Mouse (Mus musculus) stomach, postnatal 0 days (tissue): ENCODE results near the gene Ndufaf8. TPM values are rescaled to one million over a fixed set of nuclear protein-coding genes. Genes with fewer than 3 reads are reported as not detected.

Experiments used
- ATAC-seq: fragments of 200-750 bp; cut with Nextera tagmentation; 2 replicates; pipeline ENCODE4 v1.8.0; 2017; ENCODE audit not compliant: low FRiP score, low TSS enrichment
- DNase-seq: peaks from one replicate; pipeline ENCODE4 v3.0.0-alpha.2; 2016; ENCODE audit warnings: low spot score
- H3K27ac ChIP-seq: fragments of 300-500 bp; sonication (generic); replicated peaks from 2 replicates; pipeline ENCODE4 v1.5.1; 2014; ENCODE audit warnings: mild to moderate bottlenecking, control low read depth
- H3K27me3 ChIP-seq: fragments of 300-500 bp; sonication (generic); 2 replicates; pipeline ENCODE4 v1.6.1; 2014; ENCODE audit warnings: low read length; ENCODE audit not compliant: control insufficient read depth, insufficient read depth
- H3K36me3 ChIP-seq: fragments of 300-500 bp; sonication (generic); 2 replicates; pipeline ENCODE4 v1.6.1; 2014; ENCODE audit warnings: low read length, mixed read lengths; ENCODE audit not compliant: control insufficient read depth, insufficient read depth
- H3K4me1 ChIP-seq: fragments of 300-500 bp; sonication (generic); replicated peaks from 2 replicates; pipeline ENCODE4 v1.6.1; 2014; ENCODE audit warnings: antibody characterized with exemption; ENCODE audit not compliant: control insufficient read depth, insufficient read depth
- H3K4me2 ChIP-seq: fragments of 300-500 bp; sonication (generic); replicated peaks from 2 replicates; pipeline ENCODE4 v1.6.1; 2014; ENCODE audit warnings: low read depth, mild to moderate bottlenecking, control low read depth, moderate library complexity
- H3K4me3 ChIP-seq: fragments of 300-500 bp; sonication (generic); 2 replicates; pipeline ENCODE4 v1.5.1; 2014; ENCODE audit warnings: low read depth, low read length, control low read depth
- H3K9ac ChIP-seq: fragments of 300-500 bp; sonication (generic); 2 replicates; pipeline ENCODE4 v1.6.1; 2014; ENCODE audit warnings: mild to moderate bottlenecking, low read length, control low read depth, mixed read lengths
- H3K9me3 ChIP-seq: fragments of 300-500 bp; sonication (generic); 2 replicates; pipeline ENCODE4 v1.6.1; 2016; ENCODE audit warnings: low read length; ENCODE audit not compliant: control insufficient read depth
- CTCF ChIP-seq: IDR thresholded peaks from 2 replicates; pipeline ENCODE4 v1.5.1; 2016; ENCODE audit warnings: antibody characterized with exemption, low read depth, mild to moderate bottlenecking, moderate library complexity
- EP300 ChIP-seq: optimal IDR thresholded peaks from 2 replicates; pipeline ENCODE3; 2016; ENCODE audit warnings: antibody characterized with exemption
- WGBS: fragments of 180-500 bp; shearing (Covaris S2); extraction: QIAGEN DNeasy Blood & Tissue Kit; methylation state at CpG from one replicate; pipeline ENCODE4 v1.1.7; 2014; 5-methylcytosine and 5-hydroxymethylcytosine counted together
- polyA plus RNA-seq: library from polyadenylated mRNA; unstranded; fragments of >200 nt; fragmentation: Nextera tagmentation; extraction: Ambion mirVana; gene quantifications from 2 replicates; pipeline ENCODE4 v1.2.1, GENCODE M21; 2015

Ndufaf8 gene
- polyA plus RNA-seq, 1 experiment from 2014 or later = 84.9 TPM

- peak; percentile 65 for TF ChIP-seq CTCF
- no peak for TF ChIP-seq EP300
- Histone ChIP-seq H3K9me3 (no peaks in the 10 kb centered on the region), H3K4me1 (no peaks in the 10 kb centered on the region), H3K9ac (no peak overlapping the region), H3K4me2 (no peak overlapping the region), H3K27ac (no peak overlapping the region), H3K36me3 (peaks cover 17% of the 10 kb centered on the region), H3K27me3 (no peaks in the 10 kb centered on the region), H3K4me3 (no peak overlapping the region)
- ATAC-seq (0 out of 2 replicates have a peak, but pooled peaks have one; percentile 15), DNase-seq (peak; percentile 71)
- 60% methylated on average over 17 of the region's 17 CpGs for WGBS
These were observed 30.9 kb upstream of the Ndufaf8 start for GRCm38 (mm10) chr11:120067834-120068233.

- no peak for DNase-seq
- Histone ChIP-seq H3K4me3 (no peak overlapping the region), H3K27me3 (no peaks in the 10 kb centered on the region), H3K27ac (no peak overlapping the region), H3K9ac (no peak overlapping the region), H3K36me3 (peaks cover 17% of the 10 kb centered on the region), H3K4me2 (no peak overlapping the region), H3K4me1 (no peaks in the 10 kb centered on the region), H3K9me3 (no peaks in the 10 kb centered on the region)
- WGBS = 33% methylated on average over 11 of the region's 11 CpGs
- no peak for ATAC-seq
- TF ChIP-seq CTCF (no peak), EP300 (no peak)
These were observed 29.5 kb upstream of the Ndufaf8 start for GRCm38 (mm10) chr11:120069261-120069660.

GRCm38 (mm10) chr11:120070286-120070930 lies 28.3 kb upstream of the Ndufaf8 start:
- H3K27ac ChIP-seq = no peak overlapping the region
- H3K4me2 ChIP-seq = no peak overlapping the region
- no peak overlapping the region for H3K4me3 ChIP-seq
- no peaks in the 10 kb centered on the region for H3K9me3 ChIP-seq
- DNase-seq (no peak), ATAC-seq (no peak)
- H3K4me1 ChIP-seq = no peaks in the 10 kb centered on the region
- no peak overlapping the region for H3K9ac ChIP-seq
- no peaks in the 10 kb centered on the region for H3K27me3 ChIP-seq
- TF ChIP-seq CTCF (no peak), EP300 (no peak)
- WGBS = 91% methylated on average over 27 of the region's 27 CpGs
- H3K36me3 ChIP-seq = peaks cover 18% of the 10 kb centered on the region

- 0 out of 2 replicates have a peak overlapping the region, but pooled peaks have one; percentile 4 for H3K9ac ChIP-seq
- DNase-seq (no peak), ATAC-seq (no peak)
- no peaks in the 10 kb centered on the region for H3K27me3 ChIP-seq
- H3K4me2 ChIP-seq = no peak overlapping the region
- 67% methylated on average over 12 of the region's 12 CpGs for WGBS
- no peaks in the 10 kb centered on the region for H3K9me3 ChIP-seq
- no peak overlapping the region for H3K4me3 ChIP-seq
- no peak overlapping the region for H3K27ac ChIP-seq
- TF ChIP-seq EP300 = no peak
- TF ChIP-seq CTCF = no peak
- peaks cover 23% of the 10 kb centered on the region for H3K36me3 ChIP-seq
- no peaks in the 10 kb centered on the region for H3K4me1 ChIP-seq
These were observed 27.7 kb upstream of the Ndufaf8 start for GRCm38 (mm10) chr11:120071065-120071464.

- H3K36me3 ChIP-seq = peaks cover 27% of the 10 kb centered on the region
- ATAC-seq (no peak), DNase-seq (no peak)
- H3K4me1 ChIP-seq = no peaks in the 10 kb centered on the region
- no peaks in the 10 kb centered on the region for H3K9me3 ChIP-seq
- no peaks in the 10 kb centered on the region for H3K27me3 ChIP-seq
- no peak overlapping the region for H3K9ac ChIP-seq
- no peak overlapping the region for H3K27ac ChIP-seq
- no peak for TF ChIP-seq CTCF
- no peak for TF ChIP-seq EP300
- H3K4me3 ChIP-seq = no peak overlapping the region
- WGBS = 82% methylated on average over 7 of the region's 7 CpGs
- no peak overlapping the region for H3K4me2 ChIP-seq
These were observed 26.9 kb upstream of the Ndufaf8 start for GRCm38 (mm10) chr11:120071731-120072320.

- ATAC-seq (peak; percentile 45; the same call in 1 of the 2 replicates), DNase-seq (no peak)
- H3K4me1 ChIP-seq = no peaks in the 10 kb centered on the region
- 89% methylated on average over 9 of the region's 9 CpGs for WGBS
- no peaks in the 10 kb centered on the region for H3K9me3 ChIP-seq
- no peak overlapping the region for H3K9ac ChIP-seq
- H3K4me3 ChIP-seq = no peak overlapping the region
- TF ChIP-seq CTCF (peak; percentile 59), EP300 (no peak)
- no peaks in the 10 kb centered on the region for H3K27me3 ChIP-seq
- H3K27ac ChIP-seq = no peak overlapping the region
- no peak overlapping the region for H3K4me2 ChIP-seq
- H3K36me3 ChIP-seq = peaks cover 27% of the 10 kb centered on the region
These were observed 25.6 kb upstream of the Ndufaf8 start for GRCm38 (mm10) chr11:120072986-120073647.
